Mouse (Mus musculus) hindbrain, postnatal 0 days (tissue): ENCODE measurements around the gene Adamts6. TPM values are rescaled to one million over a fixed set of nuclear protein-coding genes. Genes with fewer than 3 reads are reported as not detected.

Source experiments
- ATAC-seq: fragments of 200-750 bp; cut with Nextera tagmentation; 2 replicates; pipeline ENCODE4 v1.8.0; 2017; ENCODE audit warnings: mild to moderate bottlenecking, moderate TSS enrichment, moderate library complexity
- DNase-seq: peaks from one replicate; pipeline ENCODE4 v3.0.0-alpha.2; 2015; ENCODE audit warnings: low spot score
- H3K27ac ChIP-seq: fragments of 300-500 bp; sonication (generic); 2 replicates; pipeline ENCODE4 v1.5.1; 2014; ENCODE audit warnings: mild to moderate bottlenecking
- H3K27me3 ChIP-seq: fragments of 300-500 bp; sonication (generic); 2 replicates; pipeline ENCODE4 v1.6.1; 2014; ENCODE audit warnings: low read length, mixed read lengths; ENCODE audit not compliant: insufficient read depth
- H3K36me3 ChIP-seq: fragments of 300-500 bp; sonication (generic); 2 replicates; pipeline ENCODE4 v1.6.1; 2014; ENCODE audit warnings: low read length, mixed read lengths; ENCODE audit not compliant: insufficient read depth
- H3K4me1 ChIP-seq: fragments of 300-500 bp; sonication (generic); 2 replicates; pipeline ENCODE4 v1.6.1; 2014; ENCODE audit warnings: antibody characterized with exemption, low read length, mixed read lengths; ENCODE audit not compliant: insufficient read depth
- H3K4me2 ChIP-seq: fragments of 300-500 bp; sonication (generic); 2 replicates; pipeline ENCODE4 v1.6.1; 2014; ENCODE audit warnings: low read depth, mild to moderate bottlenecking, low read length, moderate library complexity, mixed read lengths
- H3K4me3 ChIP-seq: fragments of 300-500 bp; sonication (generic); 2 replicates; pipeline ENCODE4 v1.5.1; 2014; ENCODE audit warnings: low read length
- H3K9ac ChIP-seq: fragments of 300-500 bp; sonication (generic); replicated peaks from 2 replicates; pipeline ENCODE4 v1.6.1; 2014; ENCODE audit warnings: mild to moderate bottlenecking, low read length, moderate library complexity, mixed read lengths
- H3K9me3 ChIP-seq: fragments of 300-500 bp; sonication (generic); 2 replicates; pipeline ENCODE4 v1.6.1; 2016; ENCODE audit warnings: low read length, mixed read lengths
- CTCF ChIP-seq: IDR thresholded peaks from 2 replicates; pipeline ENCODE4 v1.5.1; 2016; ENCODE audit warnings: antibody characterized with exemption, control low read depth, low read depth
- WGBS: fragments of 180-500 bp; shearing (Covaris S2); extraction: QIAGEN DNeasy Blood & Tissue Kit; methylation state at CpG from one replicate; pipeline ENCODE4 v1.1.7; 2014; 5-methylcytosine and 5-hydroxymethylcytosine counted together
- polyA plus RNA-seq: library from polyadenylated mRNA; unstranded; fragments of >200 nt; fragmentation: Nextera tagmentation; extraction: Ambion mirVana; gene quantifications from 2 replicates; pipeline ENCODE4 v1.2.1, GENCODE M21; 2015
- total RNA-seq: library from RNA; depleted of rRNA; stranded (reverse); fragments of >200 nt; gene quantifications from 2 replicates; pipeline ENCODE4 v1.2.3, GENCODE M21; 2014

Gene Adamts6
- total and polyA plus RNA-seq, 2 experiments from 2014 or later: 1.1 to 8.9 TPM

GRCm38 (mm10) chr13:104448349-104448748, 160.7 kb downstream of the Adamts6 start:
- H3K27me3 ChIP-seq: no peaks in the 10 kb centered on the region
- no peak overlapping the region for H3K9ac ChIP-seq
- no peak for TF ChIP-seq CTCF
- H3K27ac ChIP-seq: no peak overlapping the region
- H3K9me3 ChIP-seq: no peaks in the 10 kb centered on the region
- no peaks in the 10 kb centered on the region for H3K36me3 ChIP-seq
- ATAC-seq (no peak), DNase-seq (no peak)
- WGBS: 100% methylated on average over 1 of the region's 1 CpGs
- no peak overlapping the region for H3K4me3 ChIP-seq
- no peaks in the 10 kb centered on the region for H3K4me1 ChIP-seq
- H3K4me2 ChIP-seq: no peak overlapping the region

GRCm38 (mm10) chr13:104453271-104453974, 165.8 kb downstream of the Adamts6 start:
- Histone ChIP-seq H3K27ac (no peak overlapping the region), H3K9ac (no peak overlapping the region), H3K9me3 (no peaks in the 10 kb centered on the region), H3K36me3 (no peaks in the 10 kb centered on the region), H3K4me1 (no peaks in the 10 kb centered on the region), H3K27me3 (no peaks in the 10 kb centered on the region), H3K4me2 (no peak overlapping the region), H3K4me3 (no peak overlapping the region)
- TF ChIP-seq CTCF: no peak
- peak; percentile 19 for DNase-seq
- no peak for ATAC-seq
- WGBS: 84% methylated on average over 1 of the region's 1 CpGs

- no peaks in the 10 kb centered on the region for H3K4me1 ChIP-seq
- no peak overlapping the region for H3K4me2 ChIP-seq
- H3K27ac ChIP-seq: no peak overlapping the region
- H3K4me3 ChIP-seq: no peak overlapping the region
- H3K9me3 ChIP-seq: no peaks in the 10 kb centered on the region
- no peaks in the 10 kb centered on the region for H3K36me3 ChIP-seq
- WGBS: 100% methylated on average over 1 of the region's 1 CpGs
- ATAC-seq: no peak
- no peak overlapping the region for H3K9ac ChIP-seq
- no peak for DNase-seq
- TF ChIP-seq CTCF: no peak
- H3K27me3 ChIP-seq: no peaks in the 10 kb centered on the region
Observed at GRCm38 (mm10) chr13:104460287-104460686, 172.7 kb downstream of the Adamts6 start.

- no peak for DNase-seq
- H3K4me3 ChIP-seq: no peak overlapping the region
- H3K27ac ChIP-seq: no peak overlapping the region
- no peaks in the 10 kb centered on the region for H3K9me3 ChIP-seq
- no peak for TF ChIP-seq CTCF
- H3K4me1 ChIP-seq: no peaks in the 10 kb centered on the region
- H3K27me3 ChIP-seq: no peaks in the 10 kb centered on the region
- no peak overlapping the region for H3K4me2 ChIP-seq
- WGBS: 82% methylated on average over 1 of the region's 1 CpGs
- no peak for ATAC-seq
- H3K36me3 ChIP-seq: no peaks in the 10 kb centered on the region
- no peak overlapping the region for H3K9ac ChIP-seq
Observed at GRCm38 (mm10) chr13:104468061-104468460, 180.4 kb downstream of the Adamts6 start.

GRCm38 (mm10) chr13:104476285-104476956, 188.8 kb downstream of the Adamts6 start:
- no peak for DNase-seq
- no peak for TF ChIP-seq CTCF
- no peak for ATAC-seq

GRCm38 (mm10) chr13:104482426-104483089, 194.9 kb downstream of the Adamts6 start:
- H3K27ac ChIP-seq: no peak overlapping the region
- H3K9me3 ChIP-seq: no peaks in the 10 kb centered on the region
- 68% methylated on average over 8 of the region's 8 CpGs for WGBS
- no peak overlapping the region for H3K4me3 ChIP-seq
- H3K4me2 ChIP-seq: no peak overlapping the region
- ATAC-seq (no peak), DNase-seq (no peak)
- no peaks in the 10 kb centered on the region for H3K4me1 ChIP-seq
- TF ChIP-seq CTCF: no peak
- no peaks in the 10 kb centered on the region for H3K27me3 ChIP-seq
- H3K36me3 ChIP-seq: no peaks in the 10 kb centered on the region
- no peak overlapping the region for H3K9ac ChIP-seq

More at GRCm38 (mm10) chr13:104476285-104476956, 188.8 kb downstream of the Adamts6 start:
- no peak overlapping the region for H3K4me3 ChIP-seq
- no peak overlapping the region for H3K27ac ChIP-seq
- no peaks in the 10 kb centered on the region for H3K9me3 ChIP-seq
- 83% methylated on average over 9 of the region's 9 CpGs for WGBS
- H3K9ac ChIP-seq: no peak overlapping the region
- H3K36me3 ChIP-seq: peaks cover 3% of the 10 kb centered on the region; the same call in 1 of the 2 replicates
- no peaks in the 10 kb centered on the region for H3K27me3 ChIP-seq
- no peaks in the 10 kb centered on the region for H3K4me1 ChIP-seq
- H3K4me2 ChIP-seq: no peak overlapping the region
